Mouse (Mus musculus): ENCODE measurements around the gene Trak1. TPM values are rescaled to one million over a fixed set of nuclear protein-coding genes. Genes with fewer than 3 reads are reported as not detected.

The Trak1 gene
- polyA plus RNA-seq (2012; rRNA removed), result 53.4 and 69.0 TPM in 2 replicates

GRCm38 (mm10) chr9:121297171-121298064 is at the start of gene Trak1:
Gene Trak1 (plus strand): TSS chr9:121297502.

GRCm38 (mm10) chr9:121277118-121278060 is 19.9 kb upstream of the Trak1 start, which contains the start of gene Ulk4:
Gene Ulk4 (minus strand): TSS chr9:121277197.

GRCm38 (mm10) chr9:121495529-121495928 is 198.2 kb downstream of the Trak1 start, which contains the start of gene Cck:
Gene Cck (minus strand): TSS chr9:121495694.

Other genes starting within 250 kb of the Trak1 start
- 22.8 and 30.9 TPM in 2 replicates for gene Ulk4, start 20.3 kb upstream of the Trak1 start, polyA plus RNA-seq (2012; rRNA removed)
- gene Cck, start 198.2 kb downstream of the Trak1 start, polyA plus RNA-seq (2012; rRNA removed), result 0.94 and 1.2 TPM in 2 replicates